Mouse (Mus musculus): Measurements from ENCODE around the gene Phtf2.
"Not testable (repeated sequence)": the region's sequence is repeated elsewhere in the genome, so short reads cannot be mapped to it uniquely, and the experiment has no call there.

Gene Phtf2

GRCm38 (mm10) chr5:20765365-20765920, 116.5 kb downstream of the Phtf2 start:
- DNase-seq (ENCODE audit: low spot score): no peak

- not testable (repeated sequence) for DNase-seq (ENCODE audit: low spot score)
Measured at GRCm38 (mm10) chr5:20762441-20762840, 119.5 kb downstream of the Phtf2 start.

- no peak for DNase-seq (ENCODE audit: low spot score)
Measured at GRCm38 (mm10) chr5:20760368-20761162, 121.4 kb downstream of the Phtf2 start.

- no peak for DNase-seq (ENCODE audit: low spot score)
Measured at GRCm38 (mm10) chr5:20759771-20760170, 122.2 kb downstream of the Phtf2 start.

- DNase-seq (ENCODE audit: low spot score): no peak
Measured at GRCm38 (mm10) chr5:20753963-20754362, 128.0 kb downstream of the Phtf2 start.

- no peak for DNase-seq (ENCODE audit: low spot score)
Measured at GRCm38 (mm10) chr5:20753096-20753495, 128.8 kb downstream of the Phtf2 start.

GRCm38 (mm10) chr5:20751696-20752095, 130.2 kb downstream of the Phtf2 start:
- no peak for DNase-seq (ENCODE audit: low spot score)

- DNase-seq (ENCODE audit: low spot score): no peak
Measured at GRCm38 (mm10) chr5:20751000-20751399, 130.9 kb downstream of the Phtf2 start.

- DNase-seq (ENCODE audit: low spot score): no peak
Measured at GRCm38 (mm10) chr5:20749535-20749934, 132.4 kb downstream of the Phtf2 start.

GRCm38 (mm10) chr5:20748856-20749255, 133.1 kb downstream of the Phtf2 start:
- DNase-seq (ENCODE audit: low spot score): no peak

- no peak for DNase-seq (ENCODE audit: low spot score)
Measured at GRCm38 (mm10) chr5:20748142-20748541, 133.8 kb downstream of the Phtf2 start.

GRCm38 (mm10) chr5:20741936-20742335, 140.0 kb downstream of the Phtf2 start:
- no peak for DNase-seq (ENCODE audit: low spot score)

- DNase-seq (ENCODE audit: low spot score): no peak
Measured at GRCm38 (mm10) chr5:20741193-20741592, 140.7 kb downstream of the Phtf2 start.

GRCm38 (mm10) chr5:20738795-20739194, 143.1 kb downstream of the Phtf2 start:
- no peak for DNase-seq (ENCODE audit: low spot score)

- not testable (repeated sequence) for DNase-seq (ENCODE audit: low spot score)
Measured at GRCm38 (mm10) chr5:20723226-20723625, 158.7 kb downstream of the Phtf2 start.

GRCm38 (mm10) chr5:20720201-20720900, 161.6 kb downstream of the Phtf2 start:
- peak; percentile 1 for DNase-seq (ENCODE audit: low spot score)

GRCm38 (mm10) chr5:20715980-20716379, 165.9 kb downstream of the Phtf2 start:
- not testable (repeated sequence) for DNase-seq (ENCODE audit: low spot score)

- not testable (repeated sequence) for DNase-seq (ENCODE audit: low spot score)
Measured at GRCm38 (mm10) chr5:20714619-20715018, 167.3 kb downstream of the Phtf2 start.

GRCm38 (mm10) chr5:20710845-20711244, 171.1 kb downstream of the Phtf2 start:
- not testable (repeated sequence) for DNase-seq (ENCODE audit: low spot score)

Measured in ovary, postnatal 10 days (tissue).